Mouse (Mus musculus) ovary, postnatal 10 days (tissue): ENCODE measurements around the gene Ece1.
"Not testable (repeated sequence)": the region's sequence is repeated elsewhere in the genome, so short reads cannot be mapped to it uniquely, and the experiment has no call there.

Experiments
- DNase-seq: peaks from one replicate; pipeline ENCODE4 v3.0.0; 2022; ENCODE audit warnings: low spot score

Gene Ece1

DNA sequence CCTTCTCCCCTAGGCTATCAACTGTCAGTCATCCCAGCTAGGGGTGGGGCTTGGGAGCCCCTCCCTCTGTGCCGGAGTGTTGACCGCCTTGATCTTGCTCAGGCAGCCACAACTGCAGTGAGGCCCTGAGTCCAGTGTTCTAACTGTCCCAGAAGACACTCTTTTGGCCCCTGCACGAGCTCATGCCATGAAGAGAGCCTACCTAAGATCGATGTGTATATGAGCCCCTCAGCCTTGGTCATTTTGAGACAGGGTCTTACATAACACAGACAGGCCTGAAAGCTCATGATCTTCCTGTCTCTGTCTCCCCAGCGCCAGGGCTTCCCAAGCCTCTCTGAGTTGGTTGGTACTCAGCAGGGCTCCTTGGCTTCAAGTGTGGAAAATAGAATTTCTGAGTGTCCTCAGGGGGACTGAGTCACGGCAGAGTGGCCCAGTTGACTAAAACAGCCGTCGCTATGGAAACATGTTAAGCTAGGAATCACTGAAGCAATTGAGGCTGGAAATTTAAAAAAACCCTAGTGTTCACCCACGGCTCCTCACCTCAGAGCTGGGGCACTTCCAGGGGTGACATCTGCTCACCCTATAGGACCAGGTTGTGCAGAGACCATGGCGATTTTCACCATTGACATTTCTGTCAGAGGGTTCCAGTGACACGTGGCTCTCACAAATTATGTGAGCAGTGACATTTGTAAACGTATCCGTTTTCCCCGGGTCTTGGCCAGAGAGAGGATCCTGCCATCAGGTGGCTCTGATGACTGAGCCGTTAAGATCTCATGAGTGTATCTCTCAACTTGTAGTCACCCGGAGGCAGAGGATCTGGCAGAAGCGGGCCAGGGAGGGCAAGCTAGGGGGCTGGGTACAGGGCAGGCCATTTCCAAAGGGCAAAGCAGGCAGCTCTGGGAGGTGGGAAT, 80.1 kb downstream of the Ece1 start:
- DNase-seq: no peak

DNA sequence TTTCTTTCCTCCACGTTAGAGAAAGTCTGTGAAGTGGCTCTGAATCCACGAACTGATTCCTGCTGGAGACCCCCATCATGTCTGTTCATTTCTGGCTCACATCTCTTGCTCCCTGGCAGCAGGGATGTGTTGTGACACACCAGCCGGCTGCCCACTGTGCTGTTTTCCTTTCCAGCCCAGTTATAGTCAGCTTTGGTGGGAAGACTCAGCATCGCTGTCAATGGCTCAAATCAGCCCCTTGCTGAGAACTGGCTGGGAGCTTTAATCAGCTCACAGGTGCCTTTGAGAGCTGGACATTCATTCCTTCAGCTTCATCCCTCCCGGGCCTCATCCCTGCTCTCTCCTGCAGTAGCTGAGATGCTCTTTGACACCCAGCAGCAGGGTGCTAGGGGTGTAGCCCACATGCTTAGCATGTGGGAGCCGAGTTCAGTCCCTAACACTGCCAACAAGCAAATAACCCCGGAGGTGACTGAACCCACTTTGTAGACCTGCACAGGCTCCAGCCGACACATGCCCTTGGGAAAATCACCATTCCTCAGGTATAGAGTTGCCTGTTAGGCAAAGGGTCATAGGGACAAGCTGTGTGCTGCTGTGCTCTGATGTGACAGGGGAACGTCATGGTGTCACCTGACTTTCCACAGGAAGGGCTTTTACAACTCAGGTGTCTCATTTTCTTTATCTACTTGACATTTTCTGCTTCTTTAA, 80.9 kb downstream of the Ece1 start:
- DNase-seq: no peak

GRCm38 (mm10) chr4:137943540-137943939, 81.5 kb downstream of the Ece1 start:
- DNase-seq: no peak

GRCm38 (mm10) chr4:137945376-137945775, 83.3 kb downstream of the Ece1 start:
- no peak for DNase-seq

GRCm38 (mm10) chr4:137946419-137946818, 84.4 kb downstream of the Ece1 start:
- DNase-seq: no peak

DNA sequence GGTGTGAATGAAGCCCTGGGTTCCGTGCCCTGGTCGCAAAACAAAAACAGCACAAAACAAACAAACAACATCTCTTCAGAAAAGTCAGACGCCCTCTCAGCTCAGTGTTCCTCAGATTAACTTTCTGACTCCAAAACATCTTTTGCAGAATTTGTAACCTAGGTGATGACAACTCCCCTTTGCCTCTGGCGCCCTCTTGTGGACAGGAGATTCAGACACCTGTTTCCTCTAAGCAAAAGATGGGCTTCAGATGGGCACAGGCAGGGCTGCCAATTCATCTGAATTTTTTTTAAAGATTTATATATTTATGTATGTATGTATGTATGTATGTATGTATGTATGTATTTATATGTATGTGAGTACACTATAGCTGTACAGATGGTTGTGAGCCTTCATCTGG, 90.8 kb downstream of the Ece1 start:
- DNase-seq: peak; percentile 48

DNA sequence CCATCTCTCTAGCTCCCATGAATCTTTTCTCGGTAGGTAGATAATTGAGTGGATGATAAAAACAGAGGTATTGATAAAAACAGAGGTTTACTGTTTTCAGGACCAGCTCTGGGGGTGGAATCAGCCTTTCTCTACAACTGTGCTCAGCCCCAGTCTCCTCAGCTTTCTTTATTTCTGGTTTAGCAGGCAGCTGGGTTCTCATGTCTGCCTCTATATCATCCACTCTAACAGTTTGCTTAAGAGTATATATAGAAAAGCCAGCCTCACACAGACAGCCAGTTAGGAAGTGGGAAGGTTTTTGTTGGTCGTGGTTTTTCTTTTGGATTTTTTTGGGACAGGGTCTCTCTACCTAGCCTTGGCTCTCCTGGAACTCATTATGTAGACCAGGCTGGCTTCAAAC, 92.1 kb downstream of the Ece1 start:
- DNase-seq: no peak

DNA sequence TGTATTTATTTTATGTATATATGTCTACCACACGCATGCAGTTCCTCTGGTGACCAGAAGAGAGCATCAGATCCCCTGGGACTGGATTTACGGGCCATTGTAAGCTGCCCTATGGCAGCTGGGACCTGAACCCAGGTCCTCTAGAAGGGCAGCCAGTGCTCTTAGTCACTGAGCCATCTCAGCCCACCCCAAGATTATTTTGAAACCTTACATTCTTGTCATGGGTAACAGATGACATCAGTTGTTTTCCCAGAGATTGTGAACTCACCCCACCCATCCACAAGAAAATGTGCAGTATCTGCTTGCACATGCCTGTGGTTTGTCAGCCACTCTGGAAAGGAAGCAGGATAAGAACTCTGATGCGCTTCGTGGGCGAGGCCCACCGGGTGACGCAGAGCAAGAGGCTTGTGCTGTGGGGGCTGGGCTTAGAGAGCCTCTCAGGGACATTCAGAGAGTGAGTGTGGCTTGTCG, 92.9 kb downstream of the Ece1 start:
- DNase-seq: no peak

DNA sequence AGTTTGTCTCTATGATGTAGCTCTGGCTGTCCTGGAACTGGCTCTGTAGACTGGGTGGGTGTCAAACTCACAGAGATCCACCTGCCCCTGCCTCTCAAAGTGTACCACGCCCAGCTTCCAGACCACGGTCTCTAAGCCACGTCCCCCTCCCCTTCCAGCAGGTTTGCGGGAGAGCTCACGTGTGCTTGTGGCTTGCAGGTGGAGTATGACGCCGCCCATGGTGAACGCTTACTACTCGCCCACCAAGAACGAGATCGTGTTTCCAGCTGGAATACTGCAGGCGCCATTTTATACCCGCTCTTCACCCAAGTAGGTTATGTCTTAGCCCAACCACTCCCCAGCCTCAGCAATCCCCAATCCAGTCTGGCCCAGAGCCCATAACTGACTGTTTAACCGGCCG, 94.2 kb downstream of the Ece1 start:
- no peak for DNase-seq

GRCm38 (mm10) chr4:137959889-137960665, 98.0 kb downstream of the Ece1 start:
- DNase-seq: no peak

GRCm38 (mm10) chr4:137960757-137961156, 98.7 kb downstream of the Ece1 start:
- DNase-seq: no peak

GRCm38 (mm10) chr4:137962643-137963350, 100.8 kb downstream of the Ece1 start:
- DNase-seq: no peak

DNA sequence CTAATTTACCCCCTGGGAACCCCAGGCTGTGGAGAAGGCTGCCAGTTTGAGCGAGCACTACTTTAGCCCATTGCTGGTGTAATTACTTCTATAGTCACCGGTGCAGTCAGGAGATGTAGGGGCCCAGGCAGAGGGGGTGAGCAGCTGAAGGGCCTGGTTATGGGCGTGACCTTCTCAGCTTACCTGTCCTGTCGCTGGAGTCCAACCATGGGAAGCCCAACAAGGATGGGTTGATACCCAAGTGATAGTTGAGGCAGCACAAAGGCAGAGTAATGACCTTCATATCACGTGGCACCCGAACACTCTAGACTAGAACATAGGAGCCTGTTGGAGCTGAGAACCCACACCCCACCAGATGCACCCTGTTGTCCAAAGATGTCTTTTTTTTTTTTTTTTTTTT, 101.4 kb downstream of the Ece1 start:
- no peak for DNase-seq

DNA sequence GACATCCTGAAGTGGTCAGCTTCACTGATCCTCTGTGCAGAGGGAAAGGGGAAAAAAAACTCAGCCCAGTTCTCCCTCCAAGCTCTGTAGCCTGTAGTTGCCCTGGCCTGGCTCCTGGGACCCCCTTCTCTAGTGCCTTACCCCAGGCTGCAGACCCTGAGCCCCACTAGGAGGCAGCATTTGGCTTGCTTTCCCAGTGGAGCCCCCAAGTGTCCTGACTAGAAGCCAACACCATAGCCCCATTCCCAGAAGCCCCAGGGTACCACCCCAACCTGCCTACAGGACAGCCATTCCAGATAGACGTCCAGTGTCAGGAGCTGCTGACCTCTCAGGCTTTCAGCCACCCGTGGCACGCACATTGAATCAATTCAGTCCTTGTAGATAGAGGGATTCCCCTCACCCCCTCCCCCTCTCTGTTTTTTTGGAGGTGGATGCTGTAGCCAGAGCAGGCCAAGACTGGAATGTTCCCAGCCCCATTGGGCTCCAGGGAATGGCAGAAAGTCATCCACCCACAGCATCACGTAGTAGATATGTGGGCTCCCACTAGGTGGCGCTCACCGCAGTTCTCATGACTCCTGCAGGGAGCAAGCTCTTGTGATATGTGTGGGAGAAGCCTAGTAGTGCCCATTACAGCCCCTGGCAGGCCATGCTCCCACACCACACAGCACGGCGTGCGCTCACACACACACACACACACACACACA, 102.0 kb downstream of the Ece1 start:
- peak; percentile 42 for DNase-seq

GRCm38 (mm10) chr4:137964585-137964930, 102.5 kb downstream of the Ece1 start:
- DNase-seq: no peak

GRCm38 (mm10) chr4:137968203-137968602, 106.2 kb downstream of the Ece1 start:
- no peak for DNase-seq

- DNase-seq: not testable (repeated sequence)
Measured at GRCm38 (mm10) chr4:137970623-137971199, 108.7 kb downstream of the Ece1 start.

GRCm38 (mm10) chr4:137974856-137975432, 112.9 kb downstream of the Ece1 start:
- not testable (repeated sequence) for DNase-seq

DNA sequence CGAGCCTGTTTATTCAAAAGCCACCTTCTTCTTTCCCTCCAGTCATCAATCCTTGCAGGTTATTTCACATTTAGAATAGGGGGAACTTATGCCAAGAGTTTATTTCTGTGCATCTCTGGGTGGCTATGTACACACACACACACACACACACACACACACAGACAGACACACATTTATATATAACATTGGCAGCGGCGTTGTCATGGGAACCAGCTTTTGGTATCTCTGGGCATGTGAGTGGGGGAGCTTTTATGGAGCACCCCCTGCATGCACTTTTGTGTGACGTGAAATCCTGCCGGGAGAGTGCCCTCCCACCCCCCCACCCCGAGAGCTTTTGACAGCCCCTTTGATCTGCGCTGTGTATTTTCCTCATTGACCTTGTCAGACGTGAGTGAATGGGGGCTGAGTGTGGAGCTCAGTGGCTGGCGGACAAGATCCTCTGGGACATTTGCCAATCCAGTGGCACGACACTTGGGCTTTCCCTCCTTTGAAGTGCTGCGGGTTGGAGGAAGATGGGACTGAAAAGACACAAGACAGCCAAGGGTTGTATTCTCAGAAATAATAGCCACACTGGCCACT, 117.1 kb downstream of the Ece1 start:
- DNase-seq: not testable (repeated sequence)

- no peak for DNase-seq
Measured at GRCm38 (mm10) chr4:137982869-137983268, 120.8 kb downstream of the Ece1 start.
